Mouse (Mus musculus): Measurements from ENCODE around the gene Zfp691. TPM values are rescaled to one million over a fixed set of nuclear protein-coding genes. Genes with fewer than 3 reads are reported as not detected.

Gene Zfp691
- total RNA-seq (2021): 20.5 and 21.6 TPM in 2 replicates
- long read RNA-seq, experiment 1, partial matches to known transcripts: 0 of 6 reads
- long read RNA-seq, experiment 1, other reads (novel, unspliced or antisense): 1 of 6 reads
- long read RNA-seq, experiment 2, transcript Zfp691-202 (2 exons, 1,588 nt): major isoform, 8 of 14 reads
- long read RNA-seq, experiment 2, partial matches to known transcripts: 0 of 14 reads
- long read RNA-seq, experiment 2, other reads (novel, unspliced or antisense): 3 of 14 reads

DNA sequence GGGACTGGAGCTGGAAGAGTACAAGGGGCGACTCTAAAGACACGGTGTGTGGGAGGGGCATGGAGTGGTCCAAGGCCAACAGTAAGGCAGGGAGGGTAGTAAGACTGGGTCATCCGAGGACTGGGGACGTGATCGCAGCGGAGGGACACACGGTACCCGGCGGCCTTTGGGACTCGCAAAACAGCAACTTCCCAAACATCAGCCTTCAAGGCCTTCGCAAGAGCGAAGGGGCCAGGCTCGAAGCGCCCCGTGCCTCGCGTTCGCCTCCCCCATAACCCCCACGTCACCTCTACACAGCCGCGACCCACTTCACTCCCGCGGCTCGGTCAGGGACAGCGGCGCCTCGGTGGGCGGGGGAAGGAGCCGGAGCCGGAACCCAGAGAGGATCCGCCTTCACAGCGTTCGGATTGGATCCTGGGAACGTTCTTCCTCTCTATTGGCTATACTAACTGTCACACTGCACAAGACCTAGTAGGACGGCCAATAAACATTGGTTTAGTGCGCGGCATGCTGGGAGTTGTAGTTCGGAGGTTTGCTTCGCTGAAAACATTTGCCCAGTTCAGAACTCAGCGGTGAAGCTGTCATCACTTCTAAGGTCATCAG, at the start of gene Zfp691:
Zfp691 (minus strand) TSS at position 345 of the 603 bp plus-strand sequence.
- DNase-seq: peak; percentile 95

DNA sequence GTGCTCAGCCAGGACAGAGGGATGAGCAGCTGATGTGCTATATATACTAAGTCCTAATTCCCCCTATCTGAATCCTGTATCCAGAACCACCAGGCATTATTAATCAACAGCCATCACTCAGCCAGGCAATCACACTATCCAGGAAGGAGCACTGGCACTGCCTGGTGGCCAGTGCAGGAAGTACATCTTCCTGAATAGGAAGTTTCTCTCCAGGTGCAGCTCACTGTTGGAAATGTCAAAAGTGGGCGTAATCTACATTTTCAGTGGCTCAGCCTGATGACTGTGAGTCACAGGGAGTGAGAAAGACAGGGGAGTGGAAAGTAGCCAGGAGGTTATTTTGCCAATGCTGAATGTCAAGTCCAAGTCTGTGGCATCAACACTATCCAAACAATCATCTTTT, 49.7 kb upstream of the Zfp691 start:
- peak; percentile 73 for DNase-seq

DNA sequence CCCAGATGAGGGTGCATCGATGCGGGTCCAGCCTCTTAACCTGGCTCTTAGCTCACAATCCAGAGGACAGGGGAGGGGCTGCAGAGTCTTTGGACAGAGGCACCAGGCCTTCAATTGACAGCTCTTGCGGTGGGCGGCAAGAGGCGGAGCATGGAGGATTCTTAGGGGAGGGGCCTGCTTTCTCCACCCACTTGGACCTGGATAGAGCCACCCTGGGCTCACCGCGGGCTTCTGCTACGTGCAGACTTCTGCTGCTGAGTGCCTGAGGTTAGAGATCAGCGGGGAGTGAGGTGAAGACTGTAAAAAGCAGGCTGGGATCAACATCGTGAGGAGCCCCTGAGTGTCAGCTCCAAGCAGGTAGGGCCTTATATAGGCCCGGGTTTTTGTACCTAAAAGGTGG, 44.2 kb upstream of the Zfp691 start, which contains the start of gene Tmem269:
Tmem269 (minus strand) TSS at position 49 of the 400 bp plus-strand sequence.
- DNase-seq: no peak

DNA sequence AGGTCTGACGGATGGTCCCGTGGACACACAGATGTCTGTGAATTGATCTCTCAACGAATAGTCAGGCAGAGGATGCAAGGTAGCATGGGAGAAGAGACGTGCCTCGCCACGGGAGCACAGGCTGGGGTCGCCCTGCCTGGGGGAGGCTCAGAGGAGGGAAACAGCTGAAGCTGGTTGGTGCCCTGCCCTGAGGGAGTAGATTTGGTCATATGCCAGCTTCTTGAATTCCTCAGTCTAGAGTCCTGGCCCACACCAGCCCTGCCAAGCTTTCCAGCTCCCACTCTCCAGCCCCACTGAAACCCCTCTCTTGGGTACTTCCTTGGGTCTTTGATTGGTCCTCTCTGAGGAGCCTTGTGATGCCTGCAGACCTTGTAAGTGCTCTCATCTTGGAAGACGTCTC, 42.7 kb upstream of the Zfp691 start:
- DNase-seq: no peak

DNA sequence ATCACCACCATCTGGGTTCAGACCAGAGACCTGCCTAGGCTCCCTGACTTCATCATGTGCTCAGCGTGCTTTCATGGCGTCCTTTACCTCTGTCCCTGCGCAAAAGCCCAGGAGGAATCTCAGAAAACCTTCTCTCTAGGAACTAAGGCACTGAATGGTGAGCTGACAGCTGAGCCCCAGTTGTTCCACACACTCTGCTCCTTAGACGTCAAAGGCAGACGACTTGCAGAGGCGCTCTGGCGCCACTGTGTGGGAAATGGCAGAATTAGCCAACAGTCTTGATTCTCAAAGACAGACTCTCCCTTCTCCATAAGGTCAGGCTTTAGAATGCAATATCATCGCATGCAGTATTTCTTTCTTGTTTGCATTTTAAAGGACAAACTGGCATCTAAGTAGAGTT, 30.7 kb upstream of the Zfp691 start:
- peak; percentile 76 for DNase-seq

DNA sequence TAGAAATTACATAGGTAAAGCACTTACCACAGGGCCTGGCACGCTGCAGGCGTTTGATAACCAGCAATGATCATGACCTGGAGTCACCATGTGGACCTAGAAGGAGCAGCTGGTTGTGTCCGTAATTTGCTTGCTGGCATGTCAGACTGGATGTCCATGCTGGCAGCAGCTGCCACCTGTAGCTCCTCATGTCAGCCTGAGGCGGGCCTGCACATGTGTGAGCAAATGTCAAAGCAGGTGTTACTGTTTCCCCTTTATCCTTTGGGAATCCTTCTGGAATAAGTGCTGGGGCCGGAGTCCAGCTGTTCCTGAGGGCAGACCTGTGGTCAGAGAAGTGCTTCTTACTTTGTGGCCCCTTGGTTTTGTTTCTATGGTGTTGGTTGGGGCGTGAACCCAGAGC, 24.1 kb upstream of the Zfp691 start:
- DNase-seq: no peak

DNA sequence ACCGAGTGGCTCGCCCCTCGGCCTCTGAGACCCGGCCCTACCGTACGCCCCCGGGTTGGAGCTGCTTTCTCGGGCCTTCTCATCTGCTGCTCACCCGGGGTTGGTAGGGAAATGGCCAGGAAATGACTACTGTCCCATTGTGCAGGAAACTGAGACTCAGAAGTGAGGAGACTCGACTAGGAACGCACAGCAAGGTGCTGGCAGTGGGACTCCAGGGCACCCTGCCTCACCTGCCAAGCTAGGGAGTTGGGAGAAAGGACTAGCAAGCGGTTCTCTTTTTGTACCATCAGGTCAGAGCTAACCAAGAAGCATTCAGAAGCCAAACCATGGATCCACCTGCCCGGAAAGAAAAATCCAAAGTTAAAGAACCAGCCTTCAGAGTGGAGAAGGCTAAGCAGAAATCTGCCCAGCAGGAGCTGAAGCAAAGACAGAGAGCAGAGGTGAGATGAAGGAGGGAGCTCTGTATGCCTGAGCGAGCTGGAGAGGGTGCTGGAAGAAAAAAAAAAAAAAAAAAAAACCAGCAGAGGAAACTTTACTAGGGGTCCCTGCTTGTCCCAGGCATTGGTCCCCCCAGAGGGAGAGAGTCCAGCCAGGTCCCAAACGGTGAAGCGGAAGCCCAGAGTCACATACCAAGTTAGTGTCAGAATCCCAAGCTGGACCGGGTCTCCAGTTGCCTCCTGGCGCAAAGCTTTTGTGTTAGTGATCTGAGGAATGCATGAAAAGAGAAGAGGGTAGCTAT, 21.8 kb upstream of the Zfp691 start:
- DNase-seq: no peak

DNA sequence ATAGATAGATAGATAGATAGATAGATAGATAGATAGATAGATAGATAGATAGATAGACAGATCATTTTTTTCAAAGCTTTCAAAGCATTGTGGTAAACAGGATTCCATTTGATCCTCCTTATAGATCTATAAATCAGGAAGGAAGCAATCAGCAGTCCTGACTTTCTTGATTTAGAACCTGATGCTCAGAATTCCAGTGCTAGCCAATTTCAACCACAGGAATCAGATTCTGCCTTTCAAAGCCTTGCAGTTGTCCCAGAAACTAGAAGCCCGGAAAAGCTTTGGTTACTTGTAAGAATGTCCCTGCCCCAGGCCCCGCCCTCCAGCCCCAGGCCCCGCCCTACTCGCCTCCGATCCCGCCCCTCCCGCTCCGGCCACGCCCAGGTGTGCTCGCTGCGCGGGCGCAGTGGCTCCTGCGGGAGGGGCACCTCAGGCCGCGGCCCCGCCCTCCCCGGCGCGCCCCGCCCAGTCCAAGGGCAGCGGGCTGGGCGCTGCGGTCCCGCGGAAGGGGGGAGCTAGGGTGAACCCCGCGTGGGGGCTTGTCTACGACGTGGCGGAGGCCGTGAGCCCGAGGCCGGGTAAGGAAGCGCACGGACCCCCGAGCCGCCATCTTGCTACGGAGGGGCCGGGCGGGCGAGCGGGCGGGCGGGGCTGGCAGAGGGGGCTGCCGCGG, 21.1 kb upstream of the Zfp691 start, which contains the start of gene Svbp:
Svbp (plus strand) TSS at position 398 of the 673 bp plus-strand sequence.
- DNase-seq: peak; percentile 96

DNA sequence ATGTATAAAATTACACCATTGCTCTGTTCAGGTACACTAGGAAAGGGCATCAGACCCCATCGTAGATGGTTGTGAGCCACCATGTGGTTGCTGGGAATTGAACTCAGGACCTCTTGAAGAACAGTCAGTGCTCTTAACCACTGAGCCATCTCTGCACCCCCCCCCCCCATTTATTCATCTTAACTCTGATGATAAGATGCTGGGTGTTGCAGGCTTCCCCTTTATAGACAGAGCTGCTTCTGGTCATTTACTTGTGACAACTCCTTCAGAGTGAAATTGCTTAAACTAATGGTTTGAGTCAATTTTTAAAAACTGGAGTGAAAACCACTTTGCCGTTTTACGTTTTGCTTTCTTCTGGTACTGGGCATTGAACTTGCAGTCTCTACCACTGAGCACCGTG, 18.8 kb upstream of the Zfp691 start:
- no peak for DNase-seq

DNA sequence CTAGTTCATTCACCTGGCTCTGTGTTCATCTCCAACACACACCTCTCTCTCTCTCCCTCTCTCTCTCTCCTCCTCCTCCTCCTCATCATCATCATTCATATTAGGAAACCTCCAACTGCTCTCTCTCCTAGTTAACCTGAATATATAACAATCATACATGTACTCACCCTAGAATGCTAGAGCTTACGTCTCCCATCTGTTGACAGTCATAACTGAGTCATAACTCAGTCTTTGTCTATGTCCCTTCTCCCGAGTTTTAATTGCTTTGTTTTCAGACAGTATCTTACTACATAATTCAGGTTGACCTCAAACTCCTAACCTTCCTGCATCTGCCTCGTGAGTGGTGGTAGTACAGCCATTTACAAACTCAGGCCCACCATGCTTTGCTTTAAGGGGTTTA, 17.3 kb upstream of the Zfp691 start:
- DNase-seq: no peak

DNA sequence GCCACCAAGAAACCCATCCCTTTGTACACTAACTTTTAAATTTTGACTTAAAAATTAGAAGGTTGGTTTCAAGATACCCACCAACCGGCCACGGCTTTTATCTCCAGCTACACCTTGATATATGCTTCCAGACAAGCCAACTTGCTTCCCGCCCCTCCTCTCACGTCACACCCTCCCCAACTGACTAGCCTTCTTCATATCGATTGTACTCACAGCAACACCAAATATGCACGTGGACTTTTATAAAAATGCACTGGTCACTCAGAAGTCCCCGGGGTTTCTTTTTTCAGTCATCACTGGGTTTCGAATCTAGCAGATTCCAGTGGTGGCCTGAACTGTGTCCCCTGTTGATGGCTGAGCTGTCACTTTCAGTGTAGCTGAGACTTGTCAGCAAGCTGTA, 16.6 kb upstream of the Zfp691 start:
- DNase-seq: no peak

DNA sequence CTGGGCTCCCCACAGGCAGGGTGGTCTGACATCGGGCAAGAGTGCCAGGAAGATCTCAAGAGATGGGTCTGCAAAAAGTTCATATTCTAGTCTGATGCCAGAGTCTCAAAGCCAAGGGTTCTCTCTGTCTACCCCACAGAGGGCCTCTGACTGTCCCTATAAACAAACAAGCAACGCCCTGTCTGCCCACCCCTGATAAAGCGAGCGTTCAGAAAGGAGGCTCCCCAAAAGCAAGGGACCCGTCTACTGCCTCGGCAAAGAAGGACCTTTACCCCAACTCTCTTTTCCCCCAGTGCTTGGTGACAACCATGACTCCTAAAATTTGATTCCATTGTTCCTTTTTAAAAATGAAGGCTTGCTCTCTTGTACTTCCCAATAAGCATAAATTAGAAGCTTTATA, 15.9 kb upstream of the Zfp691 start, which contains the start of gene Ermap:
Ermap (minus strand) TSS at position 148 of the 400 bp plus-strand sequence.
- no peak for DNase-seq

DNA sequence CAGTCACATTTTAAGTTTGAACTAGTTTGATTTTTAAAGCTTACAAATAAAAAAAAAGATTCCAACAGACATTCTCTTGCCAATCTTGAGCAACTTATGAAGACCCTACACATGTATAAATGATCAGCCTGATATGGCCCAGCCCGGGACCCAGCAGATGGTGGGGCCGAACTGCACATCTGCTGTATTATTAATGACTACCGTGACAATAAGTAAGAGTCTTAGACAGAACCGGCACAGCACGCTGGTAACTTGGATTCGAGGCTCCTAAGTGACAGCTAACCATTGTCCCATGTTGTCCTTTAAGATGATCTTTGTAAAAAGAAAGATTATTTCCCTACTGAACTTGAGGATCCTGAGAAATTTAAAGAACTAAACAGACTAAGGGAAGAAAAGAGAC, 15.4 kb upstream of the Zfp691 start:
- no peak for DNase-seq

DNA sequence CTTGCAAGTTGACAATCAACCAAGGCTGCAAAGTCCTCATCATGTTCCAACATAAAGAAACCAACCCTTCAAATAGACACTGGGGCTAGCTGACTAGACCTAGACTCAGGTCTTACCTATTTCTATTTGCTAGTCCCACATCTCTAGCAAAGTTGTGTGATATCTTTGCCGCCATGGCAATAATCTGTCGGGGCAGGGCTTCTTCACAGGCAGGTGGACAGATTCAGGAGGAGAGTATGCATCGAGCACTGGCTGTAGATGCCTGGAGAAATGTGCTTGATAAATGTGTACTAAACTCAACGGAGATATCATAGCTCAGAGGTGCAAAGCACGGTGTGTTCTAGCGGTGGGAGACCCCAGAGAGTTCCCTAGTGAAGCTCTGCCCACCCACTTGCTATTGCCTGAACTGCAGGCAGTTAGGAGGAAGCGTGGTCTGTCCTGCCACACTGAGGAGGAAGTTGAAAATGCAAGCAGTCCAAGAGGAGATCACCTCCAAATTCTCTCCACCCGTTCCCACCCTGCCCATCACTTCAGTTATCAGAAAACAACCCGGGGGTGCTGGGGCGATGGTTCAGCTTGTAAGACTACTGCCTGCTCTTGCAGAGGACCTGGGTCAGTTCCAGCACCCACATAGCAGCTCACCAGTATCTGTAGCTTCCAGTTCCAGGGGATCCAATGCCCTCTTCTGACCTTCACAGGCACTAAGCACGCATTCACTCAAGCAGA, 14.2 kb upstream of the Zfp691 start:
- DNase-seq: peak; percentile 8

DNA sequence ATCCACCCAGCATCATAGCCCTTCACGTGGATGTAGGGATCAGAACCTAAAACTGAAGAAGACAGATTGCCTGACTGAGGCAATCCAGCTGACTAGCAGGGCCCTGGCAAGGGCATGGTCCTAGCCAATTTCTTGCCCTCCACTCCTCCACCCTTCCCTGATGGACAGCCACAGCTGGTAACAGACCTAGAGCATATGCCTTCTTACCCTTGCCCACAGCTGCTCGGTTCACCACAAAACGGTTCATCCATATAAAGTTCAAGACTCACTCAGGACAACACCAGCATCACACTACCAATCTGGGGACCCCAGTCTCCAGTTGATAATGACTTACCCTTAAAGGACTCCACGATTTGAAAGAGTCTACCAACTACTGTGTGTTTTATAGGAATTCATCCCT, 11.8 kb upstream of the Zfp691 start:
- no peak for DNase-seq

DNA sequence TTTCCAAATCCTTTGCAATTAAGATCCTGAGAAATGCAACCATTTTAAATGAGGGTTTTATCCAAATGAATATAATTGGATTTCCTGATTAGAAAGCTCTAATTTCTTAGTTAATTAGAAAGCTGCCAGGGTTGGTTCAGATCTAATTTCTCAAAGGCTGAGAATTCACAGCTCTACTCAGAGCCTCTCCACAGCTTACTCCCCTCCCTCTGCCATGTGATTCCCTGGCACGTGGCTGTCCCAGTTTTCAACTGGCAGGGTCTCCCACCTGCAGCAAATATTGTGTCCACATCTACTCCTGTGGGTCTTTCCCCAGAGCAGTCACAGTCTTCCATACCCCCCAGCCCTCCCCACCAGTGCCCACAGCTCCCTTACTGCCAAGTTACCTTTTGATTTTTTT, 9.5 kb upstream of the Zfp691 start:
- no peak for DNase-seq

DNA sequence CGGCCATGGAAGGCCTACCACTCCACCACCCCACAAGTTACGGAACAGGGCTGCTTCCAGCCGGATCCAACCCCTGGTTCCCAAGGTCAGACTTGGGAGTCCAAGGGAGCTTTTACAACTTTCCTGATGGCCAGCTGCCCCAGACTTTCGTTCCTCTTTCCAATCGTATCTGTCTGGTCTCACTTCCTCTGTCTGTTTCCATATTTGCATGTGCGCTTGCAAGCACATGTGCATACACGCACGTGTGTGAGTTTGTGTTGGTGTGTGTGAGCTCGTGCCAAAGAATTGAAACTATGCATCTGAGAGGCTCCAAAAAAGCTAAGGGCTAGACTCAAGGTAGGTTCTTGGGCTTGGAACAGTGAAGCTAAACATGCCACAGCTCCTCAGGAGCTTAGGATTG, 7.5 kb upstream of the Zfp691 start:
- DNase-seq: no peak

DNA sequence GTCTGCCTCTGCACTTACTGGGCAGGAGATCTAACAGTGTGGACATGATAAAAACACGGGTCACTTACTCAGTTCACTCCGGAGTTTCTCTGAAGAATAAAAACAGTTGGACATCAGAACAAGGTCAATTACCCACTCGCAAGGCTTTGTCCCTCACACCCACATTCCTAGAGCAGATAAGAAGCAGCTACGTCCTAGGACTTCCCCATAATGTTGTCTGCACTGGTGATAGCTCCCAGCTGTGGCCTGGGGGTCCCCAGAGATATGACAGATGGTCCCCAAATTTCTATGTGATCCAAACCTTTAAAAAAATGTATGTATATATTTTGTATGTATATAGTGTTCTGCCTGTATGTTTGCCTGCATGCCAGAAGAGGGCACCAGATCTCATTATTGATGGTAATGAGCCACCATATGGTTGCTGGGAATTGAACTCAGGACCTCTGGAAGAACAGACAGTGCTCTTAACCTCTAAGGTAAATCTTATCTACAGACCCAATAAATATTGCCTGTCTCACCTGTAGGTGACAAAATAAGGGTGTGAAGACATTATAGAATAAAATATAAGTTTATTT, 6.2 kb upstream of the Zfp691 start:
- peak; percentile 16 for DNase-seq

DNA sequence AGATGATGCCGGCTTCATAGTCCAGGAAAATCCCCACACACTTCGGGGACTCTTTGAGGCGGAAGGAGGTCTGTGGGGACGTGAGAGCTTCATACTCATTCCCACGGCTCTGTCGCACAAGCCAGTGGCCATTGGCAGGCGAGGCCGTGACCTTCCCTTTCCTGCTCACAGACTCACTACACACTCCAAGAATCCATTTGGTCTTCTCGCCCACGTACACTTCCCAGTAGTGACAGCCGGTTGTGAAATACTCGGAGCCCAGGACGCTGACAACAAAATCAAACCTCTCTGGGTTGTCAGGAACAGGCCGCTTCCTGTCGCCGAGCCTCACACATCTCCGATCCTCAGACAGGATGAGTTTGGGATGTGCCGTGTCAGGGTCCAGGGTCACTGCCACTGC, 4.3 kb upstream of the Zfp691 start:
- DNase-seq: peak; percentile 42

DNA sequence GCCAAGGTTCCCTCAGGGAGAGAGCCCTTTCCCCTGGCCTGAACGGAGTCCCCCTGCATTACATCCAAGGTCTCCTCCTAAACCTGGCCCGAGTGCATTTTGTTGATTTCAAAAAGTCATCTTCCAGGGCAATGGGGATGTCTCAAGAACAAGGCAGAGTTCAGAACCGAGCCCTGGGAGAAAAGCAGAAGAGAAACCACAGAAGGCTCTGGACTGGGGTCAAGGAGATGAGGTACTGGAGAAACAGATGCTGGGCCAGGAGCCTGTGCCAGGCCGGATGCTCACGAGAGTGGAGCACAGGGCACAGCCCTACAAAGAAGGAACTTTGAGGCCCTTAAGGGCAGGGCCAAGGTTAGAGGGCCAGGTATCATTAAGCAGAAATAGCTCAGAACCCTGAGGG, 3.7 kb upstream of the Zfp691 start:
- peak; percentile 26 for DNase-seq

DNA sequence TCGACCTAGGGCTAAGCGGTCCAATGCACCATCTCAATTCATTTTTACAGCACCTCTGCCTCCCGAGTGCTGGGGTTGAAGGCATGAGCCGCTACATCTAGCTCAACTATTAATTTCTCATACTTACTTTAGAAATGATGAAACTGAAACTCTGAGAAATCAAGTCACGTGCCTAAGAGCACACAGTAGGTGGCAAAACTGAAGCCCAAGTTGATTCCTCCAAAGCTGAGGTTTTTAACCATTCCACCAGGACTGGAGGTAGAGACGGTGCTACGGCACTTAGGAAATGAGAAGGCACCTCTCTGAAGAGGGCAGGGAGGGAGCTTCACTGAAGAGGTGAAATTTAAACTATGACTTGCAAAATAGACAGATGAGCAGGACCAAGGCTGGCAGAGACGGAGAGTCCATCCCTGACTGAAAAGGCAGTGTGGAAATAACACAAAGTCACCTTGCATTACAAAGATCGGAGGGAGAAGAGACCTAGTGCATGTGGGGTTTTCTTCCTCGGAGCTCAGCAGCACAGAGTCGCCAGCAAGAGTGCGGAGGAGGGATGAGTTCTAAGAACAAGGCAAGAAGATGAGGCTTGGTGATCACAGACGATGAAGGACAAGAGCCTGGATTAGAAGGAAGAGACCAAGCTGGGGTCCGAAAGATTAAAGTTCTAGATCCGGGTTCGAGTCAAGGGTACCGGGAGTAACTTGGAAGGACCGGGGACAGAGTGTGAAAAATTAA, 910 bp downstream of the Zfp691 start:
- DNase-seq: no peak
